Mouse (Mus musculus) large intestine, adult 2 months (tissue): ENCODE measurements around the gene Foxk2. TPM values are rescaled to one million over a fixed set of nuclear protein-coding genes. Genes with fewer than 3 reads are reported as not detected.
A peak's percentile ranks its signal among the peaks of the same experiment; 100 is the strongest.
"Not testable (repeated sequence)": the region's sequence is repeated elsewhere in the genome, so short reads cannot be mapped to it uniquely, and the experiment has no call there.

Source experiments
- DNase-seq: peaks from one replicate; pipeline ENCODE4 v3.0.0-alpha.2; 2012; ENCODE audit warnings: low read depth, low spot score
- WGBS: fragments of 180-500 bp; shearing (Covaris S2); methylation state at CpG from one replicate; pipeline ENCODE4 v1.1.7; 2018; 5-methylcytosine and 5-hydroxymethylcytosine counted together
- polyA plus RNA-seq: library from polyadenylated mRNA; depleted of rRNA; stranded (reverse); fragments of >200 nt; gene quantifications from 2 replicates; pipeline ENCODE4 v1.2.3, GENCODE M21; 2012

The Foxk2 gene
- polyA plus RNA-seq, 1 experiment, result 19.3 TPM

DNA sequence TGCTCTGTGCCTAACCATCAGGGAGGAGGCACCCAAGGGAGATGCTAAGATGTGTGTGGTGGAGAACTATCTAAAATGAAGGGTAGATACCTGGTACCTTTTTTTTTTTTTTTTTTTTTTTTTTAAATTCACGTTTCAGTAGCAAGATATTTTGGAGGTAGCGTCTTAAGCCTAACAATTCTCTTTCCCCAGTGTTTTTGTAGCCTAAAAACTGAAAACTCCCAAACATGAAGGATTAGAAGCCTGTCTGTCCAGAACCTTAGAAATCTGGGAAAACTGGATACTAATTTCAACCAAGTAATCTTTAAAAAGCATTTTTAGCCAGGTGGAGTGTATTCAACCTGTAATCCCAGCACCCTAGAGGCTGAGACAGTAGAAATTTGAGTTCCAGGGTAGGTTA, 1.3 kb downstream of the Foxk2 start:
- no peak for DNase-seq
- 31% methylated on average over 2 of the region's 2 CpGs for WGBS

- DNase-seq, result no peak
- 83% methylated on average over 8 of the region's 8 CpGs for WGBS
These were observed 17.7 kb downstream of the Foxk2 start for GRCm38 (mm10) chr11:121277516-121277915.

DNA sequence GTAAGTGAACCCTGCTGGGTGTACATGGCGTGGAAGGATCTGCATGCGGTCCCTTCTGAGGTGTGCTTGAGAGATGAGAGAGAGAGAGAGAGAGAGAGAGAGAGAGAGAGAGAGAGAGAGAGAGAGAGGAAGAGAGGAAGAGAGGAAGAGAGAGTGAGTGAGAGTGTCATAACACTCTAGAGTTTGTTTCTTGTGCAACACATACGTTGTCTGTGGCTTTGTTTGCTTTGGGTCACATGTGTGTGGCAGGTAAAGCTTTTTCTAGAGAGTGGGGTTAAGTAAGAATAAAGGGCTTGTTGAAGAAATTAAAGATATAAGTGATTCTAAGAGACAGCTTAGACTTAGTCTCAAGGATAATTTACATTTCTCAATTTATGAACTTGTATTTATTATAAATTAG, 18.2 kb downstream of the Foxk2 start:
- WGBS, result 76% methylated on average over 3 of the region's 3 CpGs
- no peak for DNase-seq

DNA sequence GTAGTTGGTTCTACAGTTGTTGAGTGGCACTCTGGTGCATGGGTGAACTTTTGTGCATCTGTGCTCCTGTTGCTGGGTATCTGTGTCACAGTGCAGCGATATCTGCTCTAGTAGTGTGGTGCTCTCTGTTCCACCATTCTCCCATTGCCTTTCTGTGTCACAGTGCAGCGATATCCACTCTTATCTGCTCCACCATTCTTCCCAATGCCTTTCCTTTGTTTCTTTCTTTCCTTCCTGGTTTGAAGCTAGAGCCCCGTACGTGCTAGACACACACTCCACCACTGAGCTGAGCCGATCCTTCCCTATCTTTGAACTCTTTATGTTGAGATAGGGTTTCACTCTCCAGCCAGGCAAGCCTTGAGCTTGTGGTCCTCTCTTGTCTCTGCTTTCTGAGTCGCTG, 23.1 kb downstream of the Foxk2 start:
- no peak for DNase-seq
- 91% methylated on average over 6 of the region's 6 CpGs for WGBS

DNA sequence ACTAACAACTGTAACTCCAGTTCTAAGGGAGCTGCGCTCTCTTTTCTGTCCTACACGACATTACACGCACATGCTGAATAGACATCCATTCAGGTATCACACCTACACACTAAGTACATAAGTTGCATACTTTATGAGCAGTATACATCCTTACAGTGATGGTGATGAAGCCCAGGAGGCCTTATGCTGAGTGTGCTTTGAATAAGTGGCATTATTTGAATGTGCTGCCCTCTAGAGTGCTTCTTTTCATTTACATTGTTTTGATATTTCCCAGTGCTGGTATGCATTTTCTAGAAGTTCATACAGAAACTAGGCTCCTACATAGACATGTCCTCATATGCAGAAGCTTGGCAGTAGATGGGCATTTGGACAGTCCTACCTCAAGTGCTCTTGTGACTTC, 30.1 kb downstream of the Foxk2 start:
- WGBS, result 84% methylated on average over 3 of the region's 3 CpGs
- no peak for DNase-seq

DNA sequence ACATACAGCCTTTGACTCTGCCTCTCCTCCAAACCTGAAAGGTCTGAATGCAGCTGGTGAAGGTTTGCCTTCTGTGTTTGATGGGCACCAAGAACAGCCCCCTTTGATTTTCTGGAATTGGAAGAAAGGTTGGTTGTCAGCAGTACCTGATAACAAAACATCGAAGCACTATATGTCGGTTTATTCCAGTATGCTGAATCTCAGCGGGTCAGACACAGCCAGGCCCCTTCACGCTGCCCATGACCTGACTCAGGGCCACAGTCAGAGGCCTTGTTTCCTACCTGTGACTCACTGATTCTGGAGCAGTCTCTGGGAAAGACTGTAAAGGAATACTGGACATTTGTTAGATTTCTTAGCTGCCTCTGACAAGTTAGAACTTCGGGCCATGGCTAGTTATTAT, 35.0 kb downstream of the Foxk2 start:
- DNase-seq, result no peak
- WGBS, result 93% methylated on average over 5 of the region's 5 CpGs

DNA sequence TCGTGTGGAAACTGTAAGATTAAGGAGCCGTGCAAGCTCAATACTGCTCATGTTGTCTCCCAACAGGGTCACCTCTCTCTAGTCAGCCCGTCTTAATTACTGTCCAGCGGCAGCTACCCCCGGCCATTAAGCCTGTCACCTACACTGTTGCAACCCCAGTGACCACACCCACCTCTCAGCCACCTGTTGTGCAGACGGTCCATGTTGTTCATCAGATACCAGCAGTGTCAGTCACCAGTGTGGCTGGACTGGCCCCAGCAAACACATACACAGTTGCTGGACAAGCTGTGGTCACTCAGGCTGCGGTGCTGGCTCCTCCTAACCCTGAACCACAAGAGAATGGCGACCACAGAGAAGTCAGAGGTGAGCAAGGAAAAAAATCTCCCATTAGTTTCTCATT, 38.7 kb downstream of the Foxk2 start:
- 92% methylated on average over 8 of the region's 8 CpGs for WGBS
- DNase-seq, result no peak

GRCm38 (mm10) chr11:121300265-121300664, 40.5 kb downstream of the Foxk2 start:
- WGBS, result 94% methylated on average over 9 of the region's 9 CpGs
- no peak for DNase-seq

- 94% methylated on average over 6 of the region's 6 CpGs for WGBS
- no peak for DNase-seq
These were observed 45.6 kb downstream of the Foxk2 start for GRCm38 (mm10) chr11:121305371-121305770.

GRCm38 (mm10) chr11:121306608-121307007, 46.8 kb downstream of the Foxk2 start:
- WGBS, result 97% methylated on average over 8 of the region's 8 CpGs
- DNase-seq, result no peak

DNA sequence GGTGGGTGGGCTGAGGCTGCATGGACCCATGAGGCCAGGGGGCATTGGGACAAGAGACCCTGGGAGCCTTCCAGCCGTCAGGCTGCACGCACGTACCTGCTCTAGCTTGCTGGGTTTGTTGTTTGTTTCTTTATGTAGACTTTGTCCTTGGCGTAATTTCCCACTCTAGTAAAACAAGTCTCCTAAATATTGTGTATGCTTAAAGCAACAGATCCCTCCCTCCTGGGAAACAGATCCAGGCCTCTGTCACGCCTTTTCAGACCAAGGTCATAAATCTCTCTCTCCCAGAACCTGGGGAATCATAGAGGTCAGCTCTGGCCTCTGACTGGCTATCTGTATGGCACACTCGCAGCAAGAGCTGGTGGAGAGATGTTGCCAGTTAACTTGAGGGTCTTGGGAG, 47.9 kb downstream of the Foxk2 start:
- 64% methylated on average over 6 of the region's 6 CpGs for WGBS
- DNase-seq, result peak; percentile 13

GRCm38 (mm10) chr11:121326034-121326433, 66.2 kb downstream of the Foxk2 start:
- WGBS, result 57% methylated on average over 1 of the region's 1 CpGs
- no peak for DNase-seq

DNA sequence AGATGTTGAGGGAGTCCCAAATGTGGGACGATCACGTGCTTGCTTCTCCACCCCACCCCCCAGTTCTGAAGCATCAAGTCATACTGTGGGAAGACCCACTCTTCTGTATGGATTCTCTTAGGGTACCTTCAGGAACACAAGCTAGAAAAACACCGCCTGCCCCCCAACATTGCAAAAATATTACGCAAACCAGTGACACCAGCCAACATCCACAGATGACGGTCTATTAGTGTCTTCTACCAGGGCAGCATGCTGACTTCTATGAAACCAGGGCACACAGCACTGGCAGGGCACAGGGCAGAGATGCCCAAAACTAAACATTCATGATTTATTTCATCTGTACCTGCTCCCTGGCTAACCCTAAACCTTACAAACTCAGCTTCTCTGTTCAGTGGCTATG, 66.9 kb downstream of the Foxk2 start:
- no peak for DNase-seq
- WGBS, result 96% methylated on average over 5 of the region's 5 CpGs

DNA sequence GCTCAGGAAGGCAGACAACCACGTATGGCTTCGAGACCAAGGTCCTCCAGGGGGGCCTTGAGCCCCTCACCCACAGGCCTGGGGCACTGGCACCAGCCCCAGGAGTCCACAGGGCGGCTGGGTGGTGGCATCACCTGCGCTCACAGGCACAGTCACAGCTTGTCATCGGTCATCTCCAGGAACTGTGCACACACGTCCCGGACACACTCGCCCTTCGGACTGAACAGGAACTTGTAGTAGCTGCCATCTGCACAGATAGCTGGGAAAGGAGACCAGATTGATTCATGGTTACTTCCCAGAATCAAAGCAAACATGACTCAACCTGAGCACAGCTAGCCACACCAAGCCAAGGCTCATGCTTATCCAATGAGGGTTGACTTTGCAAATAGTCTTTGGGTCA, 68.4 kb downstream of the Foxk2 start:
- WGBS, result 93% methylated on average over 9 of the region's 9 CpGs
- no peak for DNase-seq

- DNase-seq, result no peak
These were observed 68.8 kb downstream of the Foxk2 start for GRCm38 (mm10) chr11:121328619-121329018.

DNA sequence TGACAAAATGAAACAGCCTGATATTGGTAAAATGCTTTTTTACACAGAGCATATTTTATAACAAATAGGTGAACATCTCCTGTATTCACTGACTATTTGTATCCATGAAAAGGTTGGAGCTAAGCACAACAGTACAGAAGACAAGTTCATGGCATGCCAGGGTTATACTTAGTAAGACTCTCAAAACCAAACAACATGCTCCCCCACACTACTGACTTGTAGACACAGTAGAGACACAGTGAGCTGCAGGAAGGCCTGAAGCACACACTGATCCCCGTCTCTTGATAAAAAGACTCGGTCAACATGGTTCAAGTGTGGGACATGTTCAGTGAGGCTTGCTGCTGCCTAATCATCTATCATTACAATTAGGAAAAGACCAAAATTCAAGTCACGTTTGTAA, 71.9 kb downstream of the Foxk2 start:
- WGBS, result 83% methylated on average over 3 of the region's 3 CpGs
- no peak for DNase-seq

- WGBS, result 64% methylated on average over 1 of the region's 1 CpGs
These were observed 79.9 kb downstream of the Foxk2 start for GRCm38 (mm10) chr11:121339647-121340046.

GRCm38 (mm10) chr11:121340287-121340686, 80.5 kb downstream of the Foxk2 start:
- WGBS, result 82% methylated on average over 1 of the region's 1 CpGs

More at GRCm38 (mm10) chr11:121339647-121340046, 79.9 kb downstream of the Foxk2 start:
- DNase-seq, result no peak

DNA sequence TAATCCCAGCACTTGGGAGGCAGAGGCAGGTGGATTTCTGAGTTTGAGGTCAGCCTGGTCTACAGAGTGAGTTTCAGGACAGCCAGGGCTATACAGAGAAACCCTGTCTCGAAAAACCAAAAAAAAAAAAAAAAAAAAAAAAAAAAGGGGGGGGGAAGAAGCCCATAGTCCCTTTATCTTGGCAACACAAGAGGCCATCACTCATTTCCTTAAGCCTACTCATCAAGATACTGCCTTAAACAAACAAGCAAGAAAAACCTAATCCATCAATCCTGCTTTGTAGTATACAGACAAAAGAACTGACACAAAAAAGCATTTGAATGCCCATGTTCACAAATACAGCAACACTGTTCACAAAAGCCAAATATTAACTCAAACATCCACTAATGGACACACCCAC, 82.6 kb downstream of the Foxk2 start:
- not testable (repeated sequence) for DNase-seq
- 63% methylated on average over 1 of the region's 1 CpGs for WGBS

More at GRCm38 (mm10) chr11:121340287-121340686, 80.5 kb downstream of the Foxk2 start:
- no peak for DNase-seq

GRCm38 (mm10) chr11:121347036-121347435, 87.2 kb downstream of the Foxk2 start:
- 26% methylated on average over 2 of the region's 2 CpGs for WGBS
- DNase-seq, result no peak

DNA sequence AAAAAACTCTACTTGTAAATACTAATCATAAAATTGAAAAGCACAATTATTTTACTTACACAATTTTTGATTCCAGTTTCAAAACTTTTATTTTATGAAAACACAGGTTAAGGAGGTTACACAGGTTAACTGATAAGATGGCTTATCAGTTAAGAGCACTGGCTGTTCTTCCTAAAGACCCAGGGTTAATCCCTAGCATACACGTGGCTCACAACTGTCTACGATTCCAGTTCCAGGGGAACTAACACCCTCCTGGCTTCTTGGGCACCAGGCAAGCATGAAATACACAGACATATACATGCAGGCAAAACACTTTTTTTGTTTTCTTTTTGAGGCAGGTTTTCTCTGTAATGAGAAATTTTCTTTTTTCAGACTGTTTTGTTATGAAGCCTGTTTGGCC, 88.4 kb downstream of the Foxk2 start:
- DNase-seq, result no peak
- 61% methylated on average over 2 of the region's 2 CpGs for WGBS

GRCm38 (mm10) chr11:121348727-121349126, 88.9 kb downstream of the Foxk2 start:
- DNase-seq, result not testable (repeated sequence)
- WGBS, result 78% methylated on average over 3 of the region's 3 CpGs
